Mouse (Mus musculus): Measurements from ENCODE around the gene Cxcl14.

DNA sequence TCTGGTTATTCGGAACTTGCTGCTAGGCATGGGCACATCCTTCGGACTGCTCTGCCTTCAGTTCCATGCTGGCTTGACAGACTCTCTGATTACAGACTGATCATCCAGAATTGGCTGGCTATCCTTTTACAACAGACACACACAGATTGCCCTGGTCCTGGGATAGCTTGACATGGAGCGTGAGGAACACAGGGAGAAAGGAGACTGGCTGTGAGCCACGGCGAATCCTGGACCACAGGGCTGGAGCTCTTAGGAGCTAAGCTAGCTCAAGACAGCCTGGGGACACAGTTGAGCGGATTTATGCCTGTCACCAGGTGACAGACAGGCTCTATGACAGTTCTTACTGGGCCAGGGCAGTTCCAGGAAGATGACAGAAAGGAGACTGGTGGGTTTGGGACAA is 36.0 kb upstream of the Cxcl14 start:
- TF ChIP-seq GATA1 (IDR thresholded peaks at IDR 0.05; ENCODE audit: borderline replicate concordance, low read length) (no peak), FLI1 (IDR thresholded peaks at IDR 0.05; ENCODE audit: low read length) (no peak)
